Mouse (Mus musculus) spleen, adult 12 weeks (tissue): ENCODE measurements around the gene Gm2115.

Source experiments
- DNase-seq: peaks from one replicate; pipeline ENCODE4 v3.0.0; 2022; ENCODE audit warnings: low spot score

Gene Gm2115

GRCm38 (mm10) chr7:84586360-84587100 is 57.8 kb downstream of the Gm2115 start:
- no peak for DNase-seq

- DNase-seq: no peak
Measured at GRCm38 (mm10) chr7:84587101-84587783, 58.5 kb downstream of the Gm2115 start.

GRCm38 (mm10) chr7:84590622-84591021 is 61.9 kb downstream of the Gm2115 start:
- DNase-seq: no peak

- no peak for DNase-seq
Measured at GRCm38 (mm10) chr7:84591347-84591746, 62.6 kb downstream of the Gm2115 start.

DNA sequence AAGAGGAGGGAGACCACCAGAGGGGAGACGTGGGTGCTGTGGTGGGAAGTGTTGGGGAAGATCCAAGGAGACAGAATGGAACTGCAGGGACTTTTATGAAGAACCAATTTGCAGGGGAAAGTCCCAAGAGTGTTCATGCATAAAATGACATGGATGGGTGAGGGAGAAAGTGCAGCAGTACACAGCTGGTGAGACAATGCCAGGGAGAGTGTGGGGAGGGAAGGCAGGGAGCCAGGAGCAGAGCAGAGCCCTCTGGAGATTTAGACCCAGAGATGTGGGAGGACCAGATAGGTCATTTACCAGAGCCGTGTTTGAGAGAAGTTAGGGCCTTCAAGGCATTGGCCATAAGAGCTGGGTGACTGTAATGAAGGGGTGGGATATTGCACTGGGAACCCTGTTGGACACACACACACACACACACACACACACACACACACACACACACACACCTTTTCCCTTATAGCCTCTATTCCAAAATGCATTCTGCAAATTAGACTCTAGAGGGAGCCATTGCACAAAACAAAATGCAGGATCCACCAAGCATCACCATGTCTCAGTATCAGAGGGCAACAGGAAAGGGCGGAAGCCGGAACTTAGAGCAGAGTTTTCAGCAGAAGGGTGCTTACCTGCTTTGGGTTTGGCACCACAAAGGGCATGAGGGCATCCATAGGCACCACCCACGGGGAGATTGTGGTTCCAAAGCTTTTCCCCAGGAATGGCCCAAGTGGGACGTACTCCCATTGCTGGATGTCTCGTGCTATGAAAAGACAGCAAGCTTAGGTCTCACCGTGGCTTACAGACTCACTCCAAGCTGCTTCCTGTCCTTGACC is 65.5 kb downstream of the Gm2115 start:
- DNase-seq: peak; percentile 48

GRCm38 (mm10) chr7:84594917-84595303 is 66.2 kb downstream of the Gm2115 start:
- no peak for DNase-seq

DNA sequence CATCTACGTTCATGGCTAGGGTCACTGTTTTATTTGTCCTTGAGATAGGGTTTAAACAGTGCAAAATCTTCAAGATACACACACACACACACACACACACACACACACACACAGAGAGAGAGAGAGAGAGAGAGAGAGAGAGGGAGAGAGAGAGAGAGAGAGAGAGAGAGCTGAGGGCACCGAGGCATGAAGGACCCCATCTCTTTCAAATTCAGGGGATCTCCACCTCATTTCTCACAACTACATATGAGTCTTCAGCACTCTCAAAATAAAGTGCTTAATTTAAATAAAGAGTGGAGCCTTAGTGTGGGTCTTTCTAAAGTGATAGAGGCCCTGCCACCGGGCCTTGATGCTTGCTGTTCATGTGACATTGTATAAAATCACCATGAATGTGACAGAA is 67.2 kb downstream of the Gm2115 start:
- no peak for DNase-seq

GRCm38 (mm10) chr7:84596633-84597032 is 67.9 kb downstream of the Gm2115 start:
- no peak for DNase-seq

- DNase-seq: no peak
Measured at GRCm38 (mm10) chr7:84600631-84601030, 71.9 kb downstream of the Gm2115 start.

- DNase-seq: no peak
Measured at GRCm38 (mm10) chr7:84601331-84601730, 72.6 kb downstream of the Gm2115 start.

DNA sequence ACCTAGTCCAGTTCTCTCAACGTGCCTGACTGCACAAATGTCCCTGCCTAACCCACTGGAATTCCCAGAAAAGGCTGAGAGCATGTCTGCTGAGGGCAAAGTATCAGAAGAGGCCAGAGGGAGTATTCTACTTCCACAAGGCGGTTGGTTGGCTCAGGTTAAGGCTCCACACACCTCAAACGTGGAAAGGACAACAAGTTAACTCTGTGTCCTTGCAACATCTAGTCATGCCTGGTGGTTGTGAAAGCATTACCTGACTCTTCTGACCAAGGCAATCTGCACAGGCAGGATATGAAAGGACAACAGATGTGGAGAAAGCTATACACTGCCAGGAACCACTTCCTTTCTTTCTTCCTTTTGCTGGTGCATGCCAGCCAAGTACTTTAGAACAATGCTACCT is 75.7 kb downstream of the Gm2115 start:
- DNase-seq: no peak

DNA sequence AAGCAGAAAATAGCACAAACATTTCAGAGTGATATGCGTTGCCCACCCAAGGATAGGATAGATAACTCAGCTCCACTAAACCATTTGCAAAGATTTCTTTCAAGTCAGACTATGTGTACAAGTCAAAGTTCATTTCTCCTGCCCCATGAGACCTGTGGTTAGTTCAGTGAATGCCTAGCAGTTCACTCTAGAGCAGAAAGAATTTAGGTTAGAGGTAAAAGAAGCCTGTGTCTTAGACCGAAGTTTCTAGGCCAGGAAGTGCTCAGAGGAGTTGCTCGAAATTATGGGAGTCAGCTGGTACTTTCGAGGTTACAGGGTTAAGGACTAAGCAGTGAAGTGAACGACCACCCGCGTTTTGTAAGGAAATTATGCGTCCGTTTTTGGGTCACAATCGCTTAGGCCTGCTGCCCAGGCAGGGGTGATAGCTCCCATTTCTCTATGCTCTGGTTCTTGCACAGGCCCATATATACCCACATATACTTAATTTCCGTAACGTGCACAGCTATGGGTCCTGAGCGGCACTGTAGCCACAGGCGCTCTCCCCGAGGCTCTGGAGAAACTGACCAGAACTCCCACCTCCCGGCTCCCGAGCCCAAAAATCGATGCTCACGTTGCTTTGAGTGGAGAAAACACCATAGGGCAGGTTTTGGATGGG is 76.4 kb downstream of the Gm2115 start:
- no peak for DNase-seq

DNA sequence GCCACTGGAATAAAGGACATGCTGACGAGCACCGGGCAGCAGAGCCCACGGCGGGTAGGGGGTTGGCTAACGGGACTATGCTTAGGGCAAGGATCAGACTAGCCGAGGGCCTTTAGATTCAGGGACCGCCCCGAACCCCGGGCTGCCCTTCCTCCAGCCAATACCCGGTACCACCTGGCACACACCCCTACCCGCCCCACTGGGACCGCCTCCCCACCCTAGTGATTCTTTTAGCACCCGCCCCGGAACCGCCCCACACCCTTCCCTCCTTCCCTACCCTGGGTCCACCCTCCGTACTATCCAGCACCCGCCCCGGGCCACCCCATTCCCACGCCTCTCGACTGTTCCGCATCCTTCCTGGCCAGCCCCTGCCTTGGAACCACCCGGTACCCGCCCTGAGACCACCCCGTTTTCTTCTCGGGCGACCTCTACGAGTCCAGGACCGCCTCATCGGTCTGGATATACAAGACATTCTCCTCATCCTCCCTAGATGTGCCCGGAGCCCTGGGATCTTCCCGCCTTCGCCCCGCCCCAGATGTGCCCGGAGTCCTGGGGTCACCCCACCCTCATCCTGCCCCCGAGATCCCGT is 77.0 kb downstream of the Gm2115 start:
- peak; percentile 62 for DNase-seq

- DNase-seq: no peak
Measured at GRCm38 (mm10) chr7:84606293-84606749, 77.6 kb downstream of the Gm2115 start, which contains the start of gene Fah. Gene Fah (minus strand): TSS chr7:84606722.

- DNase-seq: no peak
Measured at GRCm38 (mm10) chr7:84611609-84612008, 82.9 kb downstream of the Gm2115 start.

- DNase-seq: no peak
Measured at GRCm38 (mm10) chr7:84612445-84612844, 83.7 kb downstream of the Gm2115 start.

GRCm38 (mm10) chr7:84618951-84619350 is 90.2 kb downstream of the Gm2115 start:
- DNase-seq: no peak

- DNase-seq: no peak
Measured at GRCm38 (mm10) chr7:84620956-84621355, 92.2 kb downstream of the Gm2115 start.

DNA sequence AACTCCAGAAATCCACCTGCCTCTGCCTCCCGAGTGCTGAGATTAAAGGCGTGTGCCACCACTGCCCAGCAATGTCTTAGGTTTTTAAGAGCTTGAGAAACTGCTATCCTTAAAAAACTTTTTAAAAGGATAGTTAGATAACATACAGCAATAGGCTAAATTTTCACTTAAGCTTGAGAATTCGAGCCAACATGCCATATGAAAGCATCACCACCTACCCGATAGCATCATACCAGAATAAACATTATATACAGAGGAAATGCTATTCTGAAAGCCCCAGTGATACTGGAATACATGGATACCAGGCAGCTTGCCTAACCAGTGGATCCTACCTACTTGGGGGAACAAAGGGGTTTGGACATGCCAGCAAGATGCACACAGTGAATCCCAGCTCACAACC is 95.0 kb downstream of the Gm2115 start:
- no peak for DNase-seq

DNA sequence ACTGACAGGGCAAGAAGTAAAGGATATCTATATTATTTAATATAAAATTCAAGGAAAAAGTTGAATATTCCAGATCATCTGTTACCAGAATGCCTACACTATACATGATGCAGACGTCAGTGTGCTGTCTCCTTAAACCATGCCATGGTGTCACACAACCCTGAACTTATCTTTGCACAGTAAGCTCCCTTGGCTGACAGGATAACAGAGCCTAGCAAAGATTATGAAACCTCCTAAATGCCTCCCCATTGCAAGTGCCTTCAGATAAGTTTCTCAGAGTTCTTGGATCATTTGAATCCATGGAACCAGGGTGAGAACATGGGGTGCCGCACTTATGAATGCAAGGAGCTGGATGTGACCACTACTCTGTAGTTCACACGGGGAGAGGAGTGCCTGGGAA is 103.1 kb downstream of the Gm2115 start:
- no peak for DNase-seq
